12 mouse cellular contexts compared by ENCODE assay signal in genomic region chr2:154809107-154809762, GRCm38 (mm10). TPM values are rescaled to one million over a fixed set of nuclear protein-coding genes. Genes with fewer than 3 reads are reported as not detected.
DNase-seq lines count a peak whose midpoint lies in the region; ATAC-seq and TF ChIP-seq lines count a peak whose summit lies in the region.
"Had no signal": no experiment of that assay in that cellular context is flagged by ENCODE, and none has a peak within 500 bp of the region (broad histone marks: within the 10 kb centered on the region; RNA-seq: fewer than 3 reads in every experiment).

No protein-coding gene starts in this region.

- H3K9ac ChIP-seq in lung, embryonic 15.5 days, result no peak overlapping the region
- H3K9ac ChIP-seq in intestine, postnatal 0 days (ENCODE audit: low read depth, low read length), result no peak overlapping the region

- no peak overlapping the region for H3K4me3 ChIP-seq in lung, embryonic 15.5 days
- no peak overlapping the region for H3K4me3 ChIP-seq in lung, adult 2 months (replicated peaks; ENCODE audit: extremely low read depth, low read depth, low read length)
- H3K4me3 ChIP-seq in intestine, postnatal 0 days (ENCODE audit: low read depth, low read length), result no peak overlapping the region
- H3K4me3 ChIP-seq in small intestine, adult 2 months (ENCODE audit: low read depth, low read length), result no peak overlapping the region
- H3K4me3 ChIP-seq in thymus, adult 2 months (ENCODE audit: control insufficient read depth, insufficient read depth, low read length), result no peak overlapping the region
- H3K4me3 ChIP-seq: midbrain, embryonic 10.5 days had no signal

- no peaks in the 10 kb centered on the region for H3K9me3 ChIP-seq in lung, embryonic 15.5 days
- H3K9me3 ChIP-seq in intestine, postnatal 0 days (ENCODE audit: control insufficient read depth), result no peaks in the 10 kb centered on the region
- H3K9me3 ChIP-seq: midbrain, embryonic 10.5 days had no signal

- DNase-seq in cerebellum, postnatal 10 days, result peak; percentile 56 to 59
- DNase-seq in cerebellum, postnatal 4 days (ENCODE audit: low spot score in 2 of 2), result no peak
- DNase-seq in lung, adult 2 months, result no peak
- no peak for DNase-seq in thymus, adult 2 months
- DNase-seq: layer of hippocampus, postnatal 36 days; right cerebral cortex, postnatal 4 days had no signal

- WGBS in lung, embryonic 15.5 days, result 57% methylated on average over 1 of the region's 1 CpGs
- 70% methylated on average over 1 of the region's 1 CpGs for WGBS in lung, adult 2 months
- WGBS in intestine, postnatal 0 days, result 41% methylated on average over 1 of the region's 1 CpGs
- 10% methylated on average over 1 of the region's 1 CpGs for WGBS in small intestine, adult 2 months
- 95% methylated on average over 1 of the region's 1 CpGs for WGBS in thymus, adult 2 months

- H3K36me3 ChIP-seq in lung, embryonic 15.5 days, result no peaks in the 10 kb centered on the region
- H3K36me3 ChIP-seq in intestine, postnatal 0 days (ENCODE audit: control insufficient read depth, insufficient read depth), result no peaks in the 10 kb centered on the region
- H3K36me3 ChIP-seq in small intestine, adult 2 months (ENCODE audit: control insufficient read depth, insufficient read depth, low read length), result no peaks in the 10 kb centered on the region
- H3K36me3 ChIP-seq in thymus, adult 2 months (ENCODE audit: control insufficient read depth, insufficient read depth, low read length), result no peaks in the 10 kb centered on the region
- H3K36me3 ChIP-seq: midbrain, embryonic 10.5 days had no signal

- TF ChIP-seq CTCF in lung, adult 2 months (IDR thresholded peaks at IDR 0.05; ENCODE audit: insufficient read depth, low read length), result no peak
- peak; percentile 59 for TF ChIP-seq CTCF in intestine, postnatal 0 days (IDR thresholded peaks at IDR 0.05; ENCODE audit: low read depth)
- TF ChIP-seq CTCF in small intestine, adult 2 months (IDR thresholded peaks at IDR 0.05; ENCODE audit: extremely low read depth, insufficient read length, insufficient replicate concordance, low read depth, low read length), result no peak
- no peak for TF ChIP-seq CTCF in thymus, adult 2 months (IDR thresholded peaks at IDR 0.05; ENCODE audit: borderline replicate concordance, control insufficient read depth, extremely low read depth, insufficient read depth, low read length, poor library complexity)

- peak; percentile 70; the same call in 1 of the 2 replicates for ATAC-seq in lung, embryonic 15.5 days (ENCODE audit: borderline replicate concordance, extremely low read depth, low FRiP score, low TSS enrichment)
- ATAC-seq in intestine, postnatal 0 days, result peak; percentile 65; the same call in 1 of the 2 replicates
- no peak for ATAC-seq in activated CD4-positive, CD25-positive, alpha-beta regulatory T cell, adult 4 months
- ATAC-seq: forebrain, embryonic 16.5 days had no signal

- peak overlapping the region; percentile 15; the same call in 1 of the 2 replicates for H3K27ac ChIP-seq in lung, embryonic 15.5 days
- peak overlapping the region; percentile 37; the same call in 1 of the 2 replicates for H3K27ac ChIP-seq in intestine, postnatal 0 days (ENCODE audit: low read depth, low read length)
- peak overlapping the region; percentile 75 for H3K27ac ChIP-seq in small intestine, adult 2 months (ENCODE audit: insufficient read depth, low read depth, low read length)
- no peak overlapping the region for H3K27ac ChIP-seq in thymus, adult 2 months (ENCODE audit: control insufficient read depth, insufficient read depth, low read length)
- H3K27ac ChIP-seq: midbrain, embryonic 10.5 days had no signal

- H3K4me1 ChIP-seq in lung, embryonic 15.5 days, result peaks cover 55% of the 10 kb centered on the region
- peaks cover 23% of the 10 kb centered on the region for H3K4me1 ChIP-seq in lung, adult 2 months (ENCODE audit: control insufficient read depth, insufficient read depth, low read length)
- no peaks in the 10 kb centered on the region; the same call in 1 of the 2 replicates for H3K4me1 ChIP-seq in intestine, postnatal 0 days (replicated peaks; ENCODE audit: control insufficient read depth, insufficient read depth, low read length)
- peaks cover 9% of the 10 kb centered on the region; the same call in 1 of the 2 replicates for H3K4me1 ChIP-seq in small intestine, adult 2 months (ENCODE audit: control insufficient read depth, insufficient read depth, insufficient read length, low read length)
- 0 out of 2 replicates have a peak, but pooled peaks cover 3% of the 10 kb centered on the region for H3K4me1 ChIP-seq in thymus, adult 2 months (replicated peaks; ENCODE audit: control insufficient read depth, insufficient read depth, low read length)

- TF ChIP-seq POLR2A in lung, adult 2 months (IDR thresholded peaks at IDR 0.05; ENCODE audit: borderline replicate concordance, extremely low read depth, low read depth, low read length), result no peak
- TF ChIP-seq POLR2A in small intestine, adult 2 months (IDR thresholded peaks at IDR 0.05; ENCODE audit: low read depth, low read length), result no peak
- no peak for TF ChIP-seq POLR2A in thymus, adult 2 months (IDR thresholded peaks at IDR 0.05; ENCODE audit: control insufficient read depth, extremely low read depth, insufficient read depth, low read length, poor library complexity)

- no peaks in the 10 kb centered on the region for H3K27me3 ChIP-seq in lung, embryonic 15.5 days
- H3K27me3 ChIP-seq in intestine, postnatal 0 days (replicated peaks; ENCODE audit: control insufficient read depth, insufficient read depth, low read length), result no peaks in the 10 kb centered on the region
- H3K27me3 ChIP-seq in small intestine, adult 2 months (ENCODE audit: control insufficient read depth, insufficient read depth, low read length), result no peaks in the 10 kb centered on the region
- H3K27me3 ChIP-seq in thymus, adult 2 months (ENCODE audit: control insufficient read depth, insufficient read depth, low read length), result no peaks in the 10 kb centered on the region

- no peak overlapping the region for H3K4me2 ChIP-seq in lung, embryonic 15.5 days
- no peak overlapping the region for H3K4me2 ChIP-seq in intestine, postnatal 0 days (replicated peaks; ENCODE audit: low read depth)

RNA-seq across cellular contexts. Expression of gene a, which starts 18.0 kb away (rescaled TPM):
- 0.24 TPM in 1 of 2 replicates, not detected in the other for polyA plus RNA-seq in lung, embryonic 15.5 days (2015; fragmentation: Nextera tagmentation; extraction: Ambion mirVana)
- not detected in 2 replicates for polyA plus RNA-seq in lung, adult 2 months (2012; rRNA removed)
- polyA plus RNA-seq in intestine, postnatal 0 days (2015; fragmentation: Nextera tagmentation; extraction: Ambion mirVana), result 0.18 TPM in 1 of 2 replicates, not detected in the other
- 1.2 TPM in 1 of 2 replicates, not detected in the other for polyA plus RNA-seq in small intestine, adult 2 months (2012; rRNA removed)
- not detected for polyA plus RNA-seq in activated CD4-positive, CD25-positive, alpha-beta regulatory T cell, adult 4 months (2017; shearing (Covaris generic))
- polyA plus RNA-seq in thymus, adult 2 months (2012; rRNA removed), result 4.7 and 5.0 TPM in 2 replicates

RNA-seq across cellular contexts. Expression of gene Raly, which starts 18.3 kb away (rescaled TPM):
- polyA plus RNA-seq in lung, embryonic 15.5 days (2015; fragmentation: Nextera tagmentation; extraction: Ambion mirVana), result 42.2 and 48.0 TPM in 2 replicates
- polyA plus RNA-seq in lung, adult 2 months (2012; rRNA removed), result 188 and 211 TPM in 2 replicates
- polyA plus RNA-seq in intestine, postnatal 0 days (2015; fragmentation: Nextera tagmentation; extraction: Ambion mirVana), result 20.1 and 20.5 TPM in 2 replicates
- 84.3 and 178 TPM in 2 replicates for polyA plus RNA-seq in small intestine, adult 2 months (2012; rRNA removed)
- 10 to 100 TPM; 10.4 to 19.3 TPM for polyA plus RNA-seq in activated CD4-positive, CD25-positive, alpha-beta regulatory T cell, adult 4 months (2017; shearing (Covaris generic))
- 437 and 554 TPM in 2 replicates for polyA plus RNA-seq in thymus, adult 2 months (2012; rRNA removed)

RNA-seq across cellular contexts. Expression of gene Gm14214, which starts 39.4 kb away (rescaled TPM):
- not detected in 2 replicates for polyA plus RNA-seq in lung, embryonic 15.5 days (2015; fragmentation: Nextera tagmentation; extraction: Ambion mirVana)
- polyA plus RNA-seq in lung, adult 2 months (2012; rRNA removed), result not detected in 2 replicates
- not detected in 2 replicates for polyA plus RNA-seq in intestine, postnatal 0 days (2015; fragmentation: Nextera tagmentation; extraction: Ambion mirVana)
- not detected in 2 replicates for polyA plus RNA-seq in small intestine, adult 2 months (2012; rRNA removed)
- polyA plus RNA-seq in activated CD4-positive, CD25-positive, alpha-beta regulatory T cell, adult 4 months (2017; shearing (Covaris generic)), result 1 to 10 TPM in 1 of 2 experiments, not detected in 1; 1.4 TPM
- not detected in 2 replicates for polyA plus RNA-seq in thymus, adult 2 months (2012; rRNA removed)
- polyA plus RNA-seq: forebrain, embryonic 16.5 days; midbrain, embryonic 10.5 days had no signal

Comparison
In these comparisons a context has a peak if more than half of its experiments do, and no peak if none do; other contexts are left out.
1. DNase-seq: peak in cerebellum, postnatal 10 days (2 of 2); none in cerebellum, postnatal 4 days (0 of 2), lung, adult 2 months (single experiment) and thymus, adult 2 months (single experiment).